Mouse (Mus musculus) intestine, embryonic 14.5 days (tissue): Measurements from ENCODE around the gene Bicral. TPM values are rescaled to one million over a fixed set of nuclear protein-coding genes. Genes with fewer than 3 reads are reported as not detected.

Experiments
- ATAC-seq: fragments of 200-750 bp; cut with Nextera tagmentation; replicated peaks from 2 replicates; pipeline ENCODE4 v1.8.0; 2017; ENCODE audit warnings: low read depth, moderate number of reproducible peaks, moderate TSS enrichment, moderate library complexity; ENCODE audit not compliant: low FRiP score, low TSS enrichment
- DNase-seq: peaks from one replicate; pipeline ENCODE4 v3.0.0-alpha.2; 2018; ENCODE audit warnings: low spot score
- H3K27ac ChIP-seq: fragments of 300-500 bp; sonication (generic); 2 replicates; pipeline ENCODE4 v1.5.1; 2014; ENCODE audit warnings: low read depth, mild to moderate bottlenecking, control low read depth
- H3K27me3 ChIP-seq: fragments of 300-500 bp; sonication (generic); replicated peaks from 2 replicates; pipeline ENCODE4 v1.6.1; 2014; ENCODE audit warnings: low read length, control low read depth; ENCODE audit not compliant: control insufficient read depth, insufficient read depth
- H3K36me3 ChIP-seq: fragments of 300-500 bp; sonication (generic); 2 replicates; pipeline ENCODE4 v1.6.1; 2014; ENCODE audit warnings: low read length, control low read depth; ENCODE audit not compliant: control insufficient read depth, insufficient read depth
- H3K4me1 ChIP-seq: fragments of 300-500 bp; sonication (generic); replicated peaks from 2 replicates; pipeline ENCODE4 v1.6.1; 2014; ENCODE audit warnings: low read length, control low read depth, mixed read lengths; ENCODE audit not compliant: control insufficient read depth, insufficient read depth
- H3K4me2 ChIP-seq: fragments of 300-500 bp; sonication (generic); 2 replicates; pipeline ENCODE4 v1.6.1; 2014; ENCODE audit warnings: low read length
- H3K4me3 ChIP-seq: fragments of 300-500 bp; sonication (generic); 2 replicates; pipeline ENCODE4 v1.5.1; 2014; ENCODE audit warnings: low read depth, low read length, control low read depth, mixed read lengths
- H3K9ac ChIP-seq: fragments of 300-500 bp; sonication (generic); 2 replicates; pipeline ENCODE4 v1.6.1; 2014; ENCODE audit warnings: mild to moderate bottlenecking, low read length
- H3K9me3 ChIP-seq: fragments of 300-500 bp; sonication (generic); 2 replicates; pipeline ENCODE4 v1.6.1; 2016; ENCODE audit warnings: low read length, control low read depth; ENCODE audit not compliant: control insufficient read depth
- WGBS: fragments of 180-500 bp; shearing (Covaris S2); extraction: QIAGEN DNeasy Blood & Tissue Kit; methylation state at CpG from one replicate; pipeline ENCODE4 v1.1.7; 2014; 5-methylcytosine and 5-hydroxymethylcytosine counted together
- polyA plus RNA-seq: library from polyadenylated mRNA; unstranded; fragments of >200 nt; fragmentation: Nextera tagmentation; extraction: Ambion mirVana; gene quantifications from 2 replicates; pipeline ENCODE4 v1.2.1, GENCODE M21; 2014

Gene Bicral
- polyA plus RNA-seq, 1 experiment from 2014 or later = 5.5 TPM

DNA sequence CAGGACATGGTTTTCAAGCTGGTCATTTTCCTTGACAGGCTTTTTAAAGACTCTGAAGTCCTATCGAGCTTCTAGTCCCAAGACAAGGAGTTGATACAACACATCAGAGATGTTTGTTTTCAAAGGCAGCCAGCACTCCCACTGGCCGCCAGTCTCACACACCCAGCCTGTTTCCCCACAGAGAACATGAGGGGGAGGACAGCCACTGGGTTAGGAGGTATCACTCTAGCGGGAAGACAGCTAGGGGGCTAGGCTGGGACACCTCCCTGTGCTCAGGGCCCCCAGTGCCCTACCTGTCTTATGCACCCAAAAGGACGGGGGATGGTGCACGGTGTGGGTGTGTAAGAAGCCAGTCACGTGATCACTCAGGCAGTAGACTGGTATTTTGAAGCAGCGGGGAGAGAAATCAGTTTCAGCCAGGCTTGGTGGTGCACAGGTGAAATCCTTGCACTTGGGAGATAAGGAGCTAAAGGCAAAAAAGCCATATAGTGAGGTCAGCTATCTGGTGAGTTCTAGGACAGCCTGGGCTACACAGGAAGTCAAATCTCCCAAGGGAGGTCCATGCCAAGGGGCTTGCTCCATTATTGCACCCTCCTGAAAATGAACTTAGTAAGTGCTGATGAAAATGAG is 6.4 kb upstream of the Bicral start:
- Histone ChIP-seq H3K4me2 (no peak overlapping the region), H3K4me3 (no peak overlapping the region), H3K9me3 (no peaks in the 10 kb centered on the region), H3K27me3 (no peaks in the 10 kb centered on the region), H3K4me1 (no peaks in the 10 kb centered on the region), H3K27ac (no peak overlapping the region), H3K9ac (no peak overlapping the region), H3K36me3 (no peaks in the 10 kb centered on the region)
- DNase-seq (no peak), ATAC-seq (no peak)
- 70% methylated on average over 7 of the region's 7 CpGs for whole genome bisulfite sequencing

DNA sequence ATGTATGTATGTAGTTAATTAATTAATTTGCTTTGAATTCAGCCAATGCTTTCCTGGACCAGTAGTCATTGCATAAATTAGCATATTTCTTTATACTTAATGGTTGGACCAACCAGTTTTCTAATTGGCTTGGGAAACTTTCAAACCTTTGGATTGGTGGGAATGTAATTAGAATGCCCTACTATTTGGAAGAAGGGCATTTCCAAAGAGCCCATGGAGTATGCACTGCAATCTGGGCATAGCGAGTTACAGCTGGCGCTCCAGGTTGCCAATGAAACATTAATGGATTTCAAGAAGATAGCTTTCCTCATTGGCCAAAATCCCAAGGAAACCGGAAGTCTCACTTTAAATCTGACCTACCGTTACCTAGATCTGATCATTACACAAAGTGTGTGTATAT is 1.8 kb upstream of the Bicral start:
- Histone ChIP-seq H3K27me3 (no peaks in the 10 kb centered on the region), H3K36me3 (no peaks in the 10 kb centered on the region), H3K9me3 (no peaks in the 10 kb centered on the region), H3K27ac (no peak overlapping the region), H3K4me1 (peaks cover 8% of the 10 kb centered on the region), H3K4me3 (no peak overlapping the region), H3K4me2 (no peak overlapping the region), H3K9ac (no peak overlapping the region)
- 94% methylated on average over 4 of the region's 4 CpGs for WGBS
- DNase-seq = no peak
- ATAC-seq = no peak

DNA sequence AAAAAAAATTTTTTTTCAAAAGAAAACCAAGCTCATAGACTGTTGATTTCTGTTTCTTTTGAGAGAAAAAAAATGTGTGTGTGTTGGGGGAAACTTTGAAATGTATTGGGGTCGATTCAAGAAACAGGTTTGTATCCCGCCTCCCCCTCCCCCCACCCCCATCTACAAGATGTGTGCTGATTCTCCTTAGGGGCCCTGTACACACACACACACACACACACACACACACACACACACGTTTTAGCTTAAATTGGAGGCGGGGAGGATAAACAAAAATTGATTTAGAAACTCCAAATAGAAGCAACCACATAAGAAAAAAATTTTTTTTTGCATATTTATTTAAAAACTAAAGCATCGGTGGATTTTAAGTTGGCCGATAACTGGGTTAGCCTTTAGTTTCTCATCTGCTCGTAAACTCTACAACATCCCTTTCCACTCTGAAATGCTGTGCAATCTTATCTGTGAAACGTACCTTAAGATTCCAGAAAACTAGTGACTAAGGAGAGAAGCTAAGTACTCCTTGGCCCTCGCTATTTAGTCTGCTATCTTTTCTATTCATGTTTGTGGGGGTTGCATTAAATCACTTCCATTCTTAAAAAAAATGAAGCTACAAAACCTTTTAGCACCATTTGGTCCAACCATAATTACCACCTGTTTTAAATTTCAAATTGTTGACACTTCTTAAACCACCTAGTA is 615 bp upstream of the Bicral start:
- peak overlapping the region; percentile 100 for H3K9ac ChIP-seq
- H3K4me1 ChIP-seq = peaks cover 20% of the 10 kb centered on the region
- no peaks in the 10 kb centered on the region for H3K9me3 ChIP-seq
- H3K4me3 ChIP-seq = peak overlapping the region; percentile 84
- DNase-seq (no peak), ATAC-seq (no peak)
- peak overlapping the region; percentile 50 for H3K4me2 ChIP-seq
- H3K27ac ChIP-seq = peak overlapping the region; percentile 100
- WGBS = 17% methylated on average over 9 of the region's 9 CpGs
- no peaks in the 10 kb centered on the region for H3K27me3 ChIP-seq
- H3K36me3 ChIP-seq = no peaks in the 10 kb centered on the region

DNA sequence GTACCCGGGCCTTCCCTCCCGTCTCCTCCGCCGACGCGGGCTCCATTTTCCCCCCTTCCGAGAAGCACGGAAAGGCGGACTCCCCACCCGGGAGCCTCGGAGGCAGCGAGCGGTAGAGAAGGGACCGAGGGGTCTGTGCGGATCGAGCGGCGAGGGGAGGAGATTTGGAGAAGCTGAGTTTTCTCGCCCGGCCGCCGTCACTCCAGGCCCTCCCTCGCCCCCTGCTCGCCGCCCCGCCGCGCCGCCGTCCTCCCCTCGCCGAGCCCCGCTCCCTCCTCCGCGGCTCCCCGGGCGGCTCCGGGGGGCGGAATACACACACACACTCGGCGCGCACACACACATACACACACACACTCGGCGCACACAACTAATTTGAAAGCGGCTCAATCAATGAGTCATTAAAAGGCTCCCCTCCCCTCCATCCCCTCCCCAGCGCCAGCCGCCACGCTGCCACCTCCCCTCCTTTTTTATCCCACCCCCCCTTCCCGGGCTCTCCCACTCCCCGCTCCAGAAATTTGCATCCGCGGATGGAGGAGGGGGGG is 850 bp downstream of the Bicral start:
- no peaks in the 10 kb centered on the region for H3K27me3 ChIP-seq
- 0% methylated on average over 34 of the region's 52 CpGs for WGBS

DNA sequence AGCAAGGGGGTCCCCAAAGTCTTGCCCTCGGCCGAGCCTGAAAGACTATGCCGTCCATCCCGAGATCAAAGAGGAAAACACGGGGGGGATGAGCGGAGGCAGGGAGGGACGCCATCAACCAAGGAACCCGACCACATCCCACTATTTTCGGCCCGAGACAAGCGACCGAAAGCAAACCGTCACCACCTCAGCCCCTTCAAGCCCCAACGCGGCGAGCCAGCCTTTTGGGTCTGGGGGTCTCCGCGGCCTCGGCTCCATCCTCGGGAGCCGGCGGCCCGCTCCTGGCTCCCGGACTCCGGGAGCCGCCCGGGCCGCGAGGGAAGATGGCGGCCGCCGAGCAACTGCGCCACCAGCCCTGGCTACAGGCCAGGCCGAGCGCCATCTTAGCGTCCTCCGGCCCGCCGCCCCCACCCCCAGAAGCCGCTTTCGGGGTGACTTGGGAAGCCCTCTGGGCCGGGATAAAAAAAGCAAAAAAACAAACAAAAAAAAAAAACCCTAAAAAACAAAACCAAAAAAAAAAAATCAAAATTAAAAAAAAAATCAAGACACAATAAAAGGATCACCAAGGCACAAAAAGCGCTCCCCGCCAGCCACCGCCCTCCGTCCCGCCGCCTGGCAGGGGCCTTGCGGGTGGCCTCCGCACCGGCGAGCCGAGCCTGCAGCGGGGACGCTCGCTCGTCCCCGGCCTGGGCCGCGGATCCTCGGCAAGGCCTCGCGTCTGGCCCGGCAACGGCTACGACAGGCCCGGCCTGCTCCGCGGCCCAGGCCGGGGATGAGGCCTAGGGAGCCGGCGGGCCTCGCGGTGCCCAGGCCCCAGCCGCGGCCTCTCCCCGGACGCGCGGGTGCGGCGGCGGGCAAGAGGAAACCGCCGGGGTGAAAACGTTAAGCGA is 1.6 kb downstream of the Bicral start:
- peak overlapping the region; percentile 100 for H3K9ac ChIP-seq
- peak overlapping the region; percentile 84 for H3K4me3 ChIP-seq
- ATAC-seq (peak; percentile 34), DNase-seq (peak; percentile 91)
- H3K9me3 ChIP-seq = no peaks in the 10 kb centered on the region
- H3K4me2 ChIP-seq = peak overlapping the region; percentile 71
- no peaks in the 10 kb centered on the region for H3K36me3 ChIP-seq
- peak overlapping the region; percentile 100 for H3K27ac ChIP-seq
- peaks cover 32% of the 10 kb centered on the region for H3K4me1 ChIP-seq
- WGBS = under 1% methylated on average over 87 of the region's 87 CpGs
- no peaks in the 10 kb centered on the region for H3K27me3 ChIP-seq

More for the DNA sequence above, 850 bp downstream of the Bicral start:
- H3K4me1 ChIP-seq = peaks cover 32% of the 10 kb centered on the region
- no peaks in the 10 kb centered on the region for H3K9me3 ChIP-seq
- peak overlapping the region; percentile 50 for H3K4me2 ChIP-seq
- peak overlapping the region; percentile 100 for H3K27ac ChIP-seq
- DNase-seq (peak; percentile 90), ATAC-seq (peak; percentile 77)
- H3K36me3 ChIP-seq = no peaks in the 10 kb centered on the region
- peak overlapping the region; percentile 84 for H3K4me3 ChIP-seq
- H3K9ac ChIP-seq = peak overlapping the region; percentile 100

DNA sequence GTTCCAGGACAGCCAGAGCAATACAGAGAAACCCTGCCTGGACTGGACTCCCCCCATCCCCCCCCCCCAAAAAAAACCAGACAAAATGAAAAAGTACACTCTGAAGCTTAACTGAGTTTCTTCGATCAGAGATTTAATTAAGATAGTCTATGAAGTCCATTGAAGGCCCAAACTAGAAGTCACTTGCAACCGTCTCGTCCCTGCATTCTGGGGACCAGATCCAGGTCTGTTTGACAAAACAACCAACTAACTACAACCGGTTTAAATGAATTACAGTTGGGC is 2.2 kb downstream of the Bicral start:
- ATAC-seq (no peak), DNase-seq (no peak)
- no peaks in the 10 kb centered on the region for H3K9me3 ChIP-seq
- no peaks in the 10 kb centered on the region for H3K36me3 ChIP-seq
- peak overlapping the region; percentile 84 for H3K4me3 ChIP-seq
- no peaks in the 10 kb centered on the region for H3K27me3 ChIP-seq
- peak overlapping the region; percentile 100 for H3K27ac ChIP-seq
- peak overlapping the region; percentile 71 for H3K4me2 ChIP-seq
- H3K9ac ChIP-seq = peak overlapping the region; percentile 100
- peaks cover 32% of the 10 kb centered on the region for H3K4me1 ChIP-seq
- 5% methylated on average over 4 of the region's 4 CpGs for WGBS

DNA sequence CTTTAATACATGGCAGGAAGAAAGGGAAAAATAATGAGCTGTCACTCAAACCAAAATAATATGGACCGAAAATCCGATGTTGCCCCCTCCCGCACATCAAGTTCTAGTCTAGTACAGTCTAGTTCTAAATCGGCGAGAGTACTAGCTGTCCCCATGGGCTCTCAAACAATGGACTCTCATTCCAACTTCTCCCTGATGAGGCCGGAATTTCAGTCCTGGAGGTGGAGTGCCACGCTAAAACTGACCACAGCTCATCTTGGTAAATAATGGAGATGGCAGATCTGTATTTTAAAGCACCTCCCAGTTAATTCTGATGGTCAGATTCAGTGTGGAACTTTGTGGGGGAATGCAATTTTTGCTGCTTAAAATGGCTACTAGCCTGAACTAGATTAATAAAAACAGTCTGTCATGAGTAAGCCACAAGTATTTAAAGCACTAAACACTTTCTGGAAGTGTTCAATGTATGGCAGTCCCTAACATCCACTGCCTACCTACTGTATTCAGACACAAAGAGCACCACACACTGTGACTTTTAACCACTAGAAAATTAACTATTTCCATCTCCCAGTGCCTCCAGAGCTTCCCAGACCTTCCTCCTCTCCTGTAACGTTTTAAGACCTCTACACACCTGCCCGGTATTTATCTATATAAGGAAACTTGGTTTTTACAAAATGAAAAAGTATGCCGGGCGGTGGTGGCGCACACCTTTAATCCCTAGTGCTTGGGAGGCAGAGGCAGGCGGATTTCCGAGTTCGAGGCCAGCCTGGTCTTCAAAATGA is 2.8 kb downstream of the Bicral start:
- WGBS = 57% methylated on average over 15 of the region's 15 CpGs
- peak; percentile 66 for DNase-seq

DNA sequence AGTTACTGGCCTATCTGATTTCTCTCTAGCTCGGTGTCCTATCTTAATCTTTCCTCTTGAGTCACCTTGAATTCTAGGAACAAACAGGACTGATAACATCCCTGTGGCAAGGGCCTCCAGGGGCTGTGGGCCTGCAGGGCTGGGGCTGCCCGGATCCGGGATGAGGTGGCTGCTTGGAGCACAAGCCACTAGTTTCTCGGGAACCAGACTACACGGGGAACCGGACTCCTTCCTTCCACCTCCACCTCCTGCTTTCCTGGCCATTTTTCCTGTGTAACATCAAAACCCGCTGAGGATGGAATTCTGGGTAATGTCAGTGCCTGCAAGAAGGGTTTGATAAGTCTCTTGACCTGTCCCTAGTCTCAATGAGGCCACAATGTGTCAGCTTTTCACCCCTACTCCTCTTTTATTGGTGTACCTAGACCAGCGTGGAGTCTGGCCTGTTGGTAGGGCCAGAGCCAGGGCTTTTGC is 3.6 kb downstream of the Bicral start:
- Histone ChIP-seq H3K4me1 (peaks cover 32% of the 10 kb centered on the region), H3K4me3 (0 out of 2 replicates have a peak overlapping the region, but pooled peaks have one; percentile 84), H3K9me3 (no peaks in the 10 kb centered on the region), H3K36me3 (no peaks in the 10 kb centered on the region), H3K27ac (peak overlapping the region; percentile 100; the same call in 1 of the 2 replicates), H3K9ac (0 out of 2 replicates have a peak overlapping the region, but pooled peaks have one; percentile 100), H3K27me3 (no peaks in the 10 kb centered on the region), H3K4me2 (peak overlapping the region; percentile 71)
- WGBS = 59% methylated on average over 8 of the region's 8 CpGs
- no peak for ATAC-seq
- DNase-seq = peak; percentile 59

More for the DNA sequence above, 2.8 kb downstream of the Bicral start:
- H3K4me1 ChIP-seq = peaks cover 32% of the 10 kb centered on the region
- H3K9me3 ChIP-seq = no peaks in the 10 kb centered on the region
- peak overlapping the region; percentile 84 for H3K4me3 ChIP-seq
- no peaks in the 10 kb centered on the region for H3K27me3 ChIP-seq
- H3K9ac ChIP-seq = peak overlapping the region; percentile 100
- peak overlapping the region; percentile 100 for H3K27ac ChIP-seq
- ATAC-seq = no peak
- H3K36me3 ChIP-seq = no peaks in the 10 kb centered on the region
- H3K4me2 ChIP-seq = peak overlapping the region; percentile 71
